Mouse (Mus musculus) inflammation-experienced regulatory T-cells (primary cell): ENCODE data around the gene Ceacam16. TPM values are rescaled to one million over a fixed set of nuclear protein-coding genes. Genes with fewer than 3 reads are reported as not detected.

Experiments
- polyA plus RNA-seq, 2 experiments: library from polyadenylated mRNA; unstranded; fragments of 100-300 nt; shearing (Covaris generic); gene quantifications; one replicate each; pipeline ENCODE4 v1.2.1; 2017

Gene Ceacam16
- under 1 TPM in 1 of 2 experiments, not detected in 1; 0.10 TPM for polyA plus RNA-seq

GRCm38 (mm10) chr7:19861199-19861598, at the start of gene Ceacam16:
Gene Ceacam16, minus strand, starts transcription at chr7:19861299.

GRCm38 (mm10) chr7:19887849-19888248, 26.8 kb upstream of the Ceacam16 start, which contains the start of gene Ceacam19:
Gene Ceacam19, minus strand, starts transcription at chr7:19887965.

GRCm38 (mm10) chr7:19851858-19852570, 9.1 kb downstream of the Ceacam16 start, which contains the start of gene Gm19345:
Gene Gm19345, plus strand, starts transcription at chr7:19852003.

GRCm38 (mm10) chr7:19822604-19823058, 38.5 kb downstream of the Ceacam16 start, which contains the start of gene Bcl3:
Gene Bcl3, minus strand, starts transcription at chr7:19822770.

Other genes with a start within 250 kb of the Ceacam16 start
- 100 to 1,000 TPM in 1 of 2 experiments, 10 to 100 TPM in 1; 95.9 to 105 TPM for gene Relb, start 231.9 kb downstream of the Ceacam16 start, polyA plus RNA-seq
- gene Clptm1, start 196.3 kb downstream of the Ceacam16 start, polyA plus RNA-seq: 100 to 1,000 TPM; 150 to 152 TPM
- not detected for gene Apoc2, start 183.4 kb downstream of the Ceacam16 start, polyA plus RNA-seq
- not detected for gene Gm44805, start 179.9 kb downstream of the Ceacam16 start, polyA plus RNA-seq
- under 1 TPM in 1 of 2 experiments, not detected in 1; 0.07 TPM for gene Apoc4, start 179.8 kb downstream of the Ceacam16 start, polyA plus RNA-seq
- 1 to 10 TPM in 1 of 2 experiments, not detected in 1; 1.5 TPM for gene Apoc1, start 168.6 kb downstream of the Ceacam16 start, polyA plus RNA-seq
- 10 to 100 TPM; 10.9 to 46.1 TPM for gene Apoe, start 162.1 kb downstream of the Ceacam16 start, polyA plus RNA-seq
- gene Tomm40, start 145.9 kb downstream of the Ceacam16 start, polyA plus RNA-seq: 10 to 100 TPM; 74.3 to 77.1 TPM
- under 1 TPM; 0.10 to 0.84 TPM for gene Nectin2, start 110.8 kb downstream of the Ceacam16 start, polyA plus RNA-seq
- gene Bcam, start 90.3 kb downstream of the Ceacam16 start, polyA plus RNA-seq: 10 to 100 TPM in 1 of 2 experiments, 1 to 10 TPM in 1; 2.3 to 15.9 TPM
- gene Cblc, start 64.5 kb downstream of the Ceacam16 start, polyA plus RNA-seq: 1 to 10 TPM in 1 of 2 experiments, under 1 TPM in 1; 0.25 to 1.3 TPM
- gene Bcl3, start 38.5 kb downstream of the Ceacam16 start, polyA plus RNA-seq: 100 to 1,000 TPM in 1 of 2 experiments, 10 to 100 TPM in 1; 88.9 to 130 TPM
- not detected for gene Gm19345, start 9.3 kb downstream of the Ceacam16 start, polyA plus RNA-seq
- gene Ceacam19, start 26.7 kb upstream of the Ceacam16 start, polyA plus RNA-seq: under 1 TPM in 1 of 2 experiments, not detected in 1; 0.06 TPM
- 10 to 100 TPM; 27.5 to 32.5 TPM for gene Pvr, start 59.9 kb upstream of the Ceacam16 start, polyA plus RNA-seq
- 10 to 100 TPM in 1 of 2 experiments, 1 to 10 TPM in 1; 8.9 to 26.5 TPM for gene Igsf23, start 89.5 kb upstream of the Ceacam16 start, polyA plus RNA-seq
- 1 to 10 TPM in 1 of 2 experiments, under 1 TPM in 1; 0.49 to 1.5 TPM for gene Ceacam20, start 104.1 kb upstream of the Ceacam16 start, polyA plus RNA-seq
- gene Nlrp9b, start 130.2 kb upstream of the Ceacam16 start, polyA plus RNA-seq: under 1 TPM; 0.16 to 0.34 TPM
- gene Vmn1r91, start 238.4 kb upstream of the Ceacam16 start, polyA plus RNA-seq: 1 to 10 TPM in 1 of 2 experiments, under 1 TPM in 1; 0.16 to 2.1 TPM